ENCODE assay signal across 27 mouse cellular contexts in the genomic region with DNA sequence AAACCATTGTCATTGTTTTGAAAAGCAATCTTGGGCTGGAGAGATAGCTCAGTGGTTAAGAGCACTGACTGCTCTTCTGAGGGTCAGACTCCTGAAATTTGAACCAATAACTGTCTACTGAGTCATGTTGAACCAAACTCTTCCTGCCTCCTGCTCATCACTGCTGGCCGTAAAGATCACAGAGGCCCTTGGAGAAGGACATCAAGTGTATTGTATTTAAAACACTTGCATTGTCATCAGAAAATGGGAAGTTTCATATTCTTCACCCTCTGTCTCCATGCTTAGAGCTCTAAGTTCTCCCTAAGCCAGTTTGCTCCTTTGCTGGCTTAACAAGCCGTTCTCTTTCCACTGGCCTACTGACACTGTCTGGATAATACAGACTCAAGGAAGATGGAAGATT. TPM values are rescaled to one million over a fixed set of nuclear protein-coding genes. Genes with fewer than 3 reads are reported as not detected.
DNase-seq lines count a peak whose midpoint lies in the region; ATAC-seq and TF ChIP-seq lines count a peak whose summit lies in the region.
"Had no signal": no experiment of that assay in that cellular context is flagged by ENCODE, and none has a peak within 500 bp of the region (broad histone marks: within the 10 kb centered on the region; RNA-seq: fewer than 3 reads in every experiment).

No protein-coding gene starts in this region.

- H3K36me3 ChIP-seq in MEL (ENCODE audit: control insufficient read depth in 1 of 2, insufficient read depth in 2 of 2, low read length in 2 of 2): peaks cover 0 to 6% of the 10 kb centered on the region in 2 experiments; a peak in 2 of 4 replicates
- H3K36me3 ChIP-seq in forebrain, embryonic 14.5 days (ENCODE audit: control insufficient read depth, insufficient read depth, low read length): no peaks in the 10 kb centered on the region
- no peaks in the 10 kb centered on the region for H3K36me3 ChIP-seq in intestine, embryonic 16.5 days (ENCODE audit: control insufficient read depth, insufficient read depth, low read length)
- H3K36me3 ChIP-seq in intestine, postnatal 0 days (ENCODE audit: control insufficient read depth, insufficient read depth): no peaks in the 10 kb centered on the region
- H3K36me3 ChIP-seq: forebrain, embryonic 10.5 days; heart, embryonic 12.5 days; heart, embryonic 15.5 days; hindbrain, embryonic 10.5 days; hindbrain, embryonic 13.5 days had no signal

- TF ChIP-seq RAD21 in MEL (IDR thresholded peaks at IDR 0.05; ENCODE audit: low read depth, low read length): no peak

- H3K4me3 ChIP-seq in MEL (ENCODE audit: control insufficient read depth in 1 of 2, insufficient read depth in 1 of 2, low read depth in 2 of 2, low read length in 2 of 2): no peak overlapping the region
- H3K4me3 ChIP-seq in forebrain, embryonic 14.5 days (ENCODE audit: low read depth, low read length): no peak overlapping the region
- H3K4me3 ChIP-seq in intestine, embryonic 16.5 days (ENCODE audit: low read length): no peak overlapping the region
- no peak overlapping the region for H3K4me3 ChIP-seq in intestine, postnatal 0 days (ENCODE audit: low read depth, low read length)
- H3K4me3 ChIP-seq: forebrain, embryonic 10.5 days; forebrain, embryonic 13.5 days; gastrocnemius, adult 2 months; heart, embryonic 12.5 days; heart, embryonic 15.5 days; hindbrain, embryonic 10.5 days; hindbrain, embryonic 13.5 days had no signal

- peak; percentile 37 for DNase-seq in MEL (ENCODE audit: low read depth, low spot score)
- DNase-seq in forebrain, embryonic 14.5 days (ENCODE audit: low spot score): no peak
- DNase-seq in kidney, adult 18-20 months: no peak
- DNase-seq: cerebellum, adult 18-20 months; cerebellum, adult 9-10 months; cerebellum, postnatal 14 days; forebrain, postnatal 0 days; gastrocnemius, adult 2 months; gastrocnemius, postnatal 14 days; heart, adult 18-20 months; heart, postnatal 10 days; heart, postnatal 36 days had no signal

- no peak for TF ChIP-seq EP300 in MEL (IDR thresholded peaks at IDR 0.05; ENCODE audit: low read depth in 1 of 2, low read length in 2 of 2)

- no peak for TF ChIP-seq CTCF in MEL (IDR thresholded peaks at IDR 0.05 in 2 of 3, conservative IDR thresholded peaks at IDR 0.05 in 1 of 3; ENCODE audit: control insufficient read depth in 1 of 3, insufficient read depth in 1 of 3, low read depth in 2 of 3, low read length in 3 of 3, poor library complexity in 1 of 3, severe bottlenecking in 1 of 3)
- TF ChIP-seq CTCF in intestine, postnatal 0 days (IDR thresholded peaks at IDR 0.05; ENCODE audit: low read depth): no peak

- 88% methylated on average over 2 of the region's 2 CpGs for WGBS in forebrain, embryonic 14.5 days
- WGBS in intestine, embryonic 16.5 days: 89% methylated on average over 2 of the region's 2 CpGs
- 84% methylated on average over 2 of the region's 2 CpGs for WGBS in intestine, postnatal 0 days

- no peak overlapping the region for H3K4me2 ChIP-seq in forebrain, embryonic 14.5 days (ENCODE audit: low read length)
- H3K4me2 ChIP-seq in intestine, embryonic 16.5 days (ENCODE audit: low read depth, low read length): no peak overlapping the region
- no peak overlapping the region for H3K4me2 ChIP-seq in intestine, postnatal 0 days (replicated peaks; ENCODE audit: low read depth)
- H3K4me2 ChIP-seq: forebrain, embryonic 13.5 days; heart, embryonic 12.5 days; heart, embryonic 15.5 days; hindbrain, embryonic 13.5 days had no signal

- no peaks in the 10 kb centered on the region for H3K27me3 ChIP-seq in MEL (ENCODE audit: control insufficient read depth in 1 of 2, insufficient read depth in 2 of 2, low read length in 2 of 2)
- H3K27me3 ChIP-seq in forebrain, embryonic 14.5 days (replicated peaks; ENCODE audit: control insufficient read depth, insufficient read depth, low read length): no peaks in the 10 kb centered on the region
- H3K27me3 ChIP-seq in intestine, embryonic 16.5 days (replicated peaks; ENCODE audit: control insufficient read depth, insufficient read depth, low read length): no peaks in the 10 kb centered on the region
- no peaks in the 10 kb centered on the region for H3K27me3 ChIP-seq in intestine, postnatal 0 days (replicated peaks; ENCODE audit: control insufficient read depth, insufficient read depth, low read length)
- H3K27me3 ChIP-seq: forebrain, embryonic 13.5 days; heart, embryonic 12.5 days; heart, embryonic 15.5 days; hindbrain, embryonic 13.5 days had no signal

- no peak overlapping the region for H3K9ac ChIP-seq in MEL (ENCODE audit: control insufficient read depth, low read depth, low read length, poor library complexity, severe bottlenecking)
- H3K9ac ChIP-seq in forebrain, embryonic 14.5 days (ENCODE audit: low read length): no peak overlapping the region
- no peak overlapping the region for H3K9ac ChIP-seq in intestine, embryonic 16.5 days (ENCODE audit: low read depth, low read length)
- no peak overlapping the region for H3K9ac ChIP-seq in intestine, postnatal 0 days (ENCODE audit: low read depth, low read length)
- H3K9ac ChIP-seq: forebrain, embryonic 13.5 days; forebrain, postnatal 0 days; heart, embryonic 12.5 days; heart, embryonic 15.5 days; hindbrain, embryonic 13.5 days had no signal

- no peak overlapping the region for H3K27ac ChIP-seq in MEL (ENCODE audit: control insufficient read depth, low read depth, low read length)
- H3K27ac ChIP-seq in forebrain, embryonic 14.5 days (ENCODE audit: low read depth, low read length): no peak overlapping the region
- no peak overlapping the region for H3K27ac ChIP-seq in intestine, embryonic 16.5 days (ENCODE audit: low read length)
- H3K27ac ChIP-seq in intestine, postnatal 0 days (ENCODE audit: low read depth, low read length): no peak overlapping the region
- H3K27ac ChIP-seq: forebrain, embryonic 10.5 days; forebrain, embryonic 13.5 days; gastrocnemius, adult 2 months; heart, embryonic 15.5 days; hindbrain, embryonic 10.5 days; hindbrain, embryonic 13.5 days had no signal

- no peak for TF ChIP-seq POLR2A in MEL (IDR thresholded peaks at IDR 0.05; ENCODE audit: control insufficient read depth in 1 of 2, insufficient read depth in 1 of 2, low read depth in 1 of 2, low read length in 2 of 2, poor library complexity in 1 of 2)

- no peaks in the 10 kb centered on the region for H3K9me3 ChIP-seq in MEL (replicated peaks; ENCODE audit: insufficient read depth, low read length)
- H3K9me3 ChIP-seq in forebrain, embryonic 14.5 days (replicated peaks; ENCODE audit: control insufficient read depth, low read length): no peaks in the 10 kb centered on the region
- H3K9me3 ChIP-seq in intestine, embryonic 16.5 days (ENCODE audit: control insufficient read depth, low read length): no peaks in the 10 kb centered on the region
- no peaks in the 10 kb centered on the region for H3K9me3 ChIP-seq in intestine, postnatal 0 days (ENCODE audit: control insufficient read depth)
- H3K9me3 ChIP-seq: forebrain, embryonic 10.5 days; forebrain, embryonic 13.5 days; heart, embryonic 12.5 days; heart, embryonic 15.5 days; hindbrain, embryonic 10.5 days; hindbrain, embryonic 13.5 days had no signal

- peaks cover 4 to 14% of the 10 kb centered on the region in 2 experiments; a peak in 3 of 4 replicates for H3K4me1 ChIP-seq in MEL (ENCODE audit: control insufficient read depth in 1 of 2, insufficient read depth in 2 of 2, low read length in 2 of 2)
- H3K4me1 ChIP-seq in forebrain, embryonic 14.5 days (ENCODE audit: control insufficient read depth, insufficient read depth, low read length): no peaks in the 10 kb centered on the region
- no peaks in the 10 kb centered on the region for H3K4me1 ChIP-seq in intestine, embryonic 16.5 days (ENCODE audit: control insufficient read depth, insufficient read depth, low read length)
- no peaks in the 10 kb centered on the region for H3K4me1 ChIP-seq in intestine, postnatal 0 days (replicated peaks; ENCODE audit: control insufficient read depth, insufficient read depth, low read length)
- H3K4me1 ChIP-seq: forebrain, embryonic 13.5 days; heart, embryonic 12.5 days; heart, embryonic 15.5 days; hindbrain, embryonic 10.5 days; hindbrain, embryonic 13.5 days had no signal

- peak; percentile 40 for ATAC-seq in granulocyte monocyte progenitor cell, adult 5-6 weeks (replicated peaks; ENCODE audit: poor library complexity, severe bottlenecking)
- ATAC-seq in monocyte, adult 5-6 weeks (replicated peaks; ENCODE audit: insufficient number of reproducible peaks, low FRiP score, low TSS enrichment, poor library complexity, severe bottlenecking): 0 out of 2 replicates have a peak, but pooled peaks have one; percentile 40
- ATAC-seq in forebrain, embryonic 14.5 days: no peak
- ATAC-seq in intestine, embryonic 16.5 days: no peak
- ATAC-seq in intestine, postnatal 0 days: no peak
- ATAC-seq: activated CD4-positive, CD25-positive, alpha-beta regulatory T cell, adult 4 months; CD4-positive, CD25-positive, alpha-beta regulatory T cell, adult 4 months; forebrain, embryonic 13.5 days; forebrain, postnatal 0 days; hindbrain, embryonic 16.5 days; inflammation-experienced regulatory T-cells, adult 6 months had no signal

- no peaks in the 10 kb centered on the region for H3K79me2 ChIP-seq in MEL (ENCODE audit: control insufficient read depth, insufficient read depth, low read length, poor library complexity)

RNA-seq across cellular contexts. Expression of a gene that starts 11.1 kb away (rescaled TPM):
- 38.0 and 44.3 TPM in 2 replicates for total RNA-seq in MEL (2012; rRNA removed)
- 10 to 100 TPM in 1 of 2 experiments, not detected in 1; 54.0 TPM for polyA plus RNA-seq in MEL (2012; ENCODE audit: insufficient read depth in 1 of 2, insufficient read length in 2 of 2, low read depth in 1 of 2, low replicate concordance in 2 of 2, missing spikeins in 1 of 2)
- total RNA-seq in granulocyte monocyte progenitor cell, adult 5-6 weeks (2014; fragmentation: Nextera tagmentation): 172 and 180 TPM in 2 replicates
- total RNA-seq in granulocyte monocyte progenitor cell, adult 5-6 weeks (2017): 206 TPM in 2 replicates
- total RNA-seq in monocyte, adult 5-6 weeks (2017): 97.3 to 114 TPM (median 107 TPM) in 3 replicates
- polyA plus RNA-seq in forebrain, embryonic 14.5 days (2014; fragmentation: Nextera tagmentation; extraction: Ambion mirVana): 60.7 and 61.6 TPM in 2 replicates
- polyA plus RNA-seq in intestine, embryonic 16.5 days (2015; fragmentation: Nextera tagmentation; extraction: Ambion mirVana): 179 and 228 TPM in 2 replicates
- polyA plus RNA-seq in intestine, postnatal 0 days (2015; fragmentation: Nextera tagmentation; extraction: Ambion mirVana): 440 and 476 TPM in 2 replicates

RNA-seq across cellular contexts. Expression of a gene that starts 11.4 kb away (rescaled TPM):
- total RNA-seq in MEL (2012; rRNA removed): 0.23 and 0.50 TPM in 2 replicates
- polyA plus RNA-seq in MEL (2012; ENCODE audit: insufficient read depth in 1 of 2, insufficient read length in 2 of 2, low read depth in 1 of 2, low replicate concordance in 2 of 2, missing spikeins in 1 of 2): not detected
- not detected in 2 replicates for total RNA-seq in granulocyte monocyte progenitor cell, adult 5-6 weeks (2014; fragmentation: Nextera tagmentation)
- total RNA-seq in granulocyte monocyte progenitor cell, adult 5-6 weeks (2017): not detected in 2 replicates
- total RNA-seq in monocyte, adult 5-6 weeks (2017): 0.39 TPM in 1 of 3 replicates, not detected in the others
- 0.27 and 0.82 TPM in 2 replicates for polyA plus RNA-seq in forebrain, embryonic 14.5 days (2014; fragmentation: Nextera tagmentation; extraction: Ambion mirVana)
- polyA plus RNA-seq in intestine, embryonic 16.5 days (2015; fragmentation: Nextera tagmentation; extraction: Ambion mirVana): 0.50 and 0.60 TPM in 2 replicates
- 2.5 and 3.0 TPM in 2 replicates for polyA plus RNA-seq in intestine, postnatal 0 days (2015; fragmentation: Nextera tagmentation; extraction: Ambion mirVana)
- polyA plus RNA-seq: activated CD4-positive, CD25-positive, alpha-beta regulatory T cell, adult 4 months; embryonic facial prominence, embryonic 11.5 days; forebrain, embryonic 10.5 days; forebrain, embryonic 13.5 days; heart, embryonic 12.5 days; hindbrain, embryonic 10.5 days; inflammation-experienced regulatory T-cells, adult 6 months had no signal

RNA-seq across cellular contexts. Expression of a gene that starts 41.9 kb away (rescaled TPM):
- 46.5 and 47.6 TPM in 2 replicates for total RNA-seq in MEL (2012; rRNA removed)
- 10 to 100 TPM; 48.4 to 60.4 TPM for polyA plus RNA-seq in MEL (2012; ENCODE audit: insufficient read depth in 1 of 2, insufficient read length in 2 of 2, low read depth in 1 of 2, low replicate concordance in 2 of 2, missing spikeins in 1 of 2)
- total RNA-seq in granulocyte monocyte progenitor cell, adult 5-6 weeks (2014; fragmentation: Nextera tagmentation): 70.9 and 79.7 TPM in 2 replicates
- 59.9 and 89.5 TPM in 2 replicates for total RNA-seq in granulocyte monocyte progenitor cell, adult 5-6 weeks (2017)
- total RNA-seq in monocyte, adult 5-6 weeks (2017): 109 to 145 TPM (median 136 TPM) in 3 replicates
- 13.6 and 14.1 TPM in 2 replicates for polyA plus RNA-seq in forebrain, embryonic 14.5 days (2014; fragmentation: Nextera tagmentation; extraction: Ambion mirVana)
- 7.2 and 7.7 TPM in 2 replicates for polyA plus RNA-seq in intestine, embryonic 16.5 days (2015; fragmentation: Nextera tagmentation; extraction: Ambion mirVana)
- polyA plus RNA-seq in intestine, postnatal 0 days (2015; fragmentation: Nextera tagmentation; extraction: Ambion mirVana): 7.2 and 7.3 TPM in 2 replicates

RNA-seq across cellular contexts. Expression of a gene that starts 49.4 kb away (rescaled TPM):
- not detected in 2 replicates for total RNA-seq in MEL (2012; rRNA removed)
- under 1 TPM in 1 of 2 experiments, not detected in 1; 0.13 TPM for polyA plus RNA-seq in MEL (2012; ENCODE audit: insufficient read depth in 1 of 2, insufficient read length in 2 of 2, low read depth in 1 of 2, low replicate concordance in 2 of 2, missing spikeins in 1 of 2)
- not detected in 2 replicates for total RNA-seq in granulocyte monocyte progenitor cell, adult 5-6 weeks (2014; fragmentation: Nextera tagmentation)
- not detected in 2 replicates for total RNA-seq in granulocyte monocyte progenitor cell, adult 5-6 weeks (2017)
- total RNA-seq in monocyte, adult 5-6 weeks (2017): not detected in 3 replicates
- polyA plus RNA-seq in forebrain, embryonic 14.5 days (2014; fragmentation: Nextera tagmentation; extraction: Ambion mirVana): 14.0 and 20.3 TPM in 2 replicates
- polyA plus RNA-seq in intestine, embryonic 16.5 days (2015; fragmentation: Nextera tagmentation; extraction: Ambion mirVana): 2.9 TPM in 2 replicates
- polyA plus RNA-seq in intestine, postnatal 0 days (2015; fragmentation: Nextera tagmentation; extraction: Ambion mirVana): 2.2 and 2.3 TPM in 2 replicates
- total RNA-seq: gastrocnemius, adult 2 months; gastrocnemius, postnatal 14 days; heart, adult 18-20 months; heart, postnatal 10 days; heart, postnatal 36 days had no signal
- polyA plus RNA-seq: activated CD4-positive, CD25-positive, alpha-beta regulatory T cell, adult 4 months; CD4-positive, CD25-positive, alpha-beta regulatory T cell, adult 4 months; heart, embryonic 12.5 days; inflammation-experienced regulatory T-cells, adult 6 months had no signal

Comparison
In these comparisons a context has a peak if more than half of its experiments do, and no peak if none do; other contexts are left out.
1. ATAC-seq: peak in granulocyte monocyte progenitor cell, adult 5-6 weeks (single experiment) and monocyte, adult 5-6 weeks (single experiment); none in forebrain, embryonic 14.5 days (single experiment), intestine, embryonic 16.5 days (single experiment) and intestine, postnatal 0 days (single experiment).